Mouse (Mus musculus) stomach, embryonic 15.5 days (tissue): ENCODE results near the gene Gm45021. TPM values are rescaled to one million over a fixed set of nuclear protein-coding genes. Genes with fewer than 3 reads are reported as not detected.

Source experiments
- ATAC-seq: fragments of 200-750 bp; cut with Nextera tagmentation; 2 replicates; pipeline ENCODE4 v1.8.0; 2017; ENCODE audit warnings: low read depth, moderate number of reproducible peaks, moderate TSS enrichment; ENCODE audit not compliant: insufficient read depth, low FRiP score
- H3K27ac ChIP-seq: fragments of 300-500 bp; sonication (generic); 2 replicates; pipeline ENCODE4 v1.5.1; 2015; ENCODE audit warnings: mild to moderate bottlenecking, inconsistent platforms
- H3K27me3 ChIP-seq: fragments of 300-500 bp; sonication (generic); replicated peaks from 2 replicates; pipeline ENCODE4 v1.6.1; 2015; ENCODE audit warnings: inconsistent platforms
- H3K36me3 ChIP-seq: fragments of 300-500 bp; sonication (generic); 2 replicates; pipeline ENCODE4 v1.6.1; 2015; ENCODE audit warnings: inconsistent platforms
- H3K4me1 ChIP-seq: fragments of 300-500 bp; sonication (generic); 2 replicates; pipeline ENCODE4 v1.6.1; 2015; ENCODE audit warnings: inconsistent platforms
- H3K4me2 ChIP-seq: fragments of 300-500 bp; sonication (generic); 2 replicates; pipeline ENCODE4 v1.6.1; 2015; ENCODE audit warnings: mild to moderate bottlenecking, inconsistent platforms
- H3K4me3 ChIP-seq: fragments of 300-500 bp; sonication (generic); replicated peaks from 2 replicates; pipeline ENCODE4 v1.5.1; 2015; ENCODE audit warnings: inconsistent platforms
- H3K9ac ChIP-seq: fragments of 300-500 bp; sonication (generic); 2 replicates; pipeline ENCODE4 v1.6.1; 2015; ENCODE audit warnings: inconsistent platforms
- H3K9me3 ChIP-seq: fragments of 300-500 bp; sonication (generic); 2 replicates; pipeline ENCODE4 v1.6.1; 2016; ENCODE audit warnings: inconsistent platforms
- WGBS: fragments of 180-500 bp; shearing (Covaris S2); methylation state at CpG from one replicate; pipeline ENCODE4 v1.1.7; 2015; 5-methylcytosine and 5-hydroxymethylcytosine counted together
- polyA plus RNA-seq: library from polyadenylated mRNA; unstranded; fragments of >200 nt; fragmentation: Nextera tagmentation; extraction: Ambion mirVana; gene quantifications from 2 replicates; pipeline ENCODE4 v1.2.1, GENCODE M21; 2015

Gm45021 gene
- polyA plus RNA-seq, 1 experiment from 2014 or later = not detected

DNA sequence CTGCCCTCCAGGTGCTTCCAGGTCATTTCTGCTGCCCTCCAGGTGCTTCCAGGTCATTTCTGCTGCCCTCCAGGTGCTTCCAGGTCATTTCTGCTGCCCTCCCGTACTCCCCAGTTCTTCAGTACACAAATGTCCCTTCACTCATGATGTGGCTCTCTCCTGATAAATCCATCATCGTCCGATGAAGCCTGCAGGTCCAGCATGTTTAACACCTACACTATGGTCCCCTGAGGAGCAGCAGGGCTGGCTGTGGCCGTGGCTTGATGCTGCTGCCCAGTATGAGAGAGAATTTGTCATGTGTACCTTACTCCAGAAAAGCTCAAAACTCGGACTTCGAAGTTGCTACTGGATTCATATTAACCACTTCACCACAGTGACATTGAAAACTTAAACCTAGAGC, 52.0 kb downstream of the Gm45021 start:
- Histone ChIP-seq H3K4me1 (0 out of 2 replicates have a peak, but pooled peaks cover 3% of the 10 kb centered on the region), H3K27me3 (no peaks in the 10 kb centered on the region), H3K4me3 (no peak overlapping the region), H3K9me3 (no peaks in the 10 kb centered on the region), H3K9ac (no peak overlapping the region), H3K27ac (no peak overlapping the region), H3K4me2 (no peak overlapping the region), H3K36me3 (no peaks in the 10 kb centered on the region)
- ATAC-seq = no peak
- WGBS = 66% methylated on average over 6 of the region's 6 CpGs

DNA sequence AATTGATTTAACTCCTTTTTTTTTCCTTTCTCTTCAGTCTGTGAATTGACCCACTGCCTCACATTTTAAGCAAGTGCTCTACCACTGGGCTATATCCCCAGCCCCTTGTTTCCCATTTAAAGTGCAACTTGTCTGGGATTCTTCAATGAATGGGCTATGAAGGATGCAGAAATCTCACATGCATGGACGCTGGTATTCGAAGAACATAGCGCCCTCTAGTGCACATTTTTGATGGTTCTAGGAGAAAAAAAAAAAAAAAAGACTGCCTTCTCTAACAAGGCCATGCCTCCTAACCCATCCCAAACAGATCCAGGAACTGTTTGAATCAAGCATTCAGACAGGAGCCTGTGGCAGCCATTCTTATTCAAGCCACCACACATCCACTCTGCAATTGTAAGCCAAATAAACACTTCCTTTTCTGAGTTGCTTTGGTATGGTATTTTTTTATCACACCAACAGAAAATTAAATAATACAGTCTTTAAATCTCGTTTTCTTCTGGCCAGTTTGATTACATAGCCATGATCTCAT, 53.4 kb downstream of the Gm45021 start:
- Histone ChIP-seq H3K9ac (no peak overlapping the region), H3K9me3 (no peaks in the 10 kb centered on the region), H3K27me3 (no peaks in the 10 kb centered on the region), H3K4me3 (no peak overlapping the region), H3K4me1 (no peaks in the 10 kb centered on the region), H3K27ac (no peak overlapping the region), H3K4me2 (no peak overlapping the region), H3K36me3 (no peaks in the 10 kb centered on the region)
- ATAC-seq = no peak
- WGBS = 19% methylated on average over 4 of the region's 4 CpGs

DNA sequence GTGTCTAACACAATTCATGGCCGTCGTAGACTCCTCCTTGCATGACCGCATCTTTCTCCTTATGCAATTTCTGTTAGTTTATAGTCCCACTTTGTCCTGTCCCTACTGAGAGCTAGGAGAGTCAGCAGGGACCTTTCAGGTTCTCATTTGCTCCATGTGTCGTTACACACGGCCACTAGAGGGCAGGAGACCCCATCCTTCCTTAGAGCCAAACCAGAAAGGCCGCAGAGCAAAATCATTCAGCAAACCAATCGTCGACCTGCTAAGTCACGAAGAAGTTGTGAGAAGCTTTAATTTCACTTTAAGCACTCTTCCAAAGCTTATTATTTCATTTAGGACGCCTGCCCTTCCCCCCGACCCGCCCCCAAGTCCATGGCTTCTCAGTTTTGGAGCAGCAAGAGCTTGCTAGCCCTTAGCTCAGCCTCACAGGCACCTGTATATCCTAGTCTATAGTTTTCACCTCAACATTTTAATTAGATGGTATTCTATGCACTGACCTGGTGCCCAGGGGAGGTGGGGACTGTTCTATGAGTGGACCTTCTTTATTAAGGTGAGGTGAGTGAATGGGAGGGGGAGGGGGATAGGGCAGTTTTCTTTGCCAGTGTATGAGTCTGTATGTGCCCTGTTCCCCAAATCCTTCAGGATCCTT, 56.4 kb downstream of the Gm45021 start:
- Histone ChIP-seq H3K27ac (no peak overlapping the region), H3K9me3 (no peaks in the 10 kb centered on the region), H3K9ac (no peak overlapping the region), H3K4me2 (no peak overlapping the region), H3K4me3 (no peak overlapping the region), H3K4me1 (no peaks in the 10 kb centered on the region), H3K27me3 (no peaks in the 10 kb centered on the region), H3K36me3 (no peaks in the 10 kb centered on the region)
- 7% methylated on average over 12 of the region's 12 CpGs for WGBS
- no peak for ATAC-seq

DNA sequence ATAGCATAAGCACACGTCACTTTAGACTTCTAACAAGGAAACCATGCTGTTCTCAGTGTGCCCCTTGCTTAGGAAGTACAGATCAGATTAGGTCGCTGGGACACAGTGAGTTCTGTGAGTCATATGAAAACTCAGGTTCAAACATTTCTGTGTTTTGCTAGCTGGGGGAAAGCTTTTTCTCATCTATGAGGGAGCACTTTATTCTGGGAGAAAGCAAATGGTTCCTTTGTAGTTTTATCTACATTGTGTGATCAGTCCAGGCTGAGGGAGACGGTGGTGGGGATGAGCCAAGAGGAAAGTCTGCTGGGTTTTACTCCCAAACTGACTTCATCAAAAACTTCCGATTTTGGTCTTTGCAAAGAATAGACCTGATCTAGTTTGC, 56.9 kb downstream of the Gm45021 start:
- H3K4me2 ChIP-seq = no peak overlapping the region
- H3K9ac ChIP-seq = no peak overlapping the region
- no peak for ATAC-seq
- no peak overlapping the region for H3K27ac ChIP-seq
- H3K9me3 ChIP-seq = no peaks in the 10 kb centered on the region
- no peak overlapping the region for H3K4me3 ChIP-seq
- no peaks in the 10 kb centered on the region for H3K4me1 ChIP-seq
- H3K36me3 ChIP-seq = no peaks in the 10 kb centered on the region
- H3K27me3 ChIP-seq = no peaks in the 10 kb centered on the region
- WGBS = 78% methylated on average over 4 of the region's 4 CpGs

DNA sequence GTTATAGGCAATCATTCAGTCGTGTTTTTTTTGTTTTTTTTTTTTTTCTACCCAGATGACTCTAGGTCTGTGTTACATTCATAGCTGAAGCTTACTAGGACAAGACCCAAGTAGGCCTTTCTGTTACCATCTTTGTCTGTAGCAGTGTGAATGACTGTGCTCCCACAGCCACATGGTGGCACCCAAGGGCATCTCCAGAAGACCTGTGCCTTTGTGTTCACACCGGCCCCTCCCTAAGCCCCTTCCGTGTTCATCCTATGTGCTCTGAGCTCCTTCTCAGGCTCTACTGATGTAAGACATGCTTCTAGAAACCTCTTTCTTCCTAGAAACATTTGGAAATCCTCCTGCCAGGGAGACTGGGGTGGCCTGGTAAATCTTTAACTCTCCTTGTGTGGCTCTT, 57.6 kb downstream of the Gm45021 start, which contains the start of gene Gimap8:
Gene Gimap8 (plus strand): TSS at position 240 of the 400 bp plus-strand sequence.
- H3K9me3 ChIP-seq = no peaks in the 10 kb centered on the region
- H3K27me3 ChIP-seq = no peaks in the 10 kb centered on the region
- no peak within 1 kb of the TSS for H3K27ac ChIP-seq
- WGBS = 39% methylated on average over 3 of the region's 3 CpGs
- ATAC-seq = no peak
- H3K9ac ChIP-seq = no peak within 1 kb of the TSS
- H3K4me1 ChIP-seq = no peaks in the 10 kb centered on the region
- no peak within 1 kb of the TSS for H3K4me3 ChIP-seq
- H3K36me3 ChIP-seq = no peaks in the 10 kb centered on the region
- H3K4me2 ChIP-seq = peak within 1 kb of the TSS; percentile 13; the same call in 1 of the 2 replicates

DNA sequence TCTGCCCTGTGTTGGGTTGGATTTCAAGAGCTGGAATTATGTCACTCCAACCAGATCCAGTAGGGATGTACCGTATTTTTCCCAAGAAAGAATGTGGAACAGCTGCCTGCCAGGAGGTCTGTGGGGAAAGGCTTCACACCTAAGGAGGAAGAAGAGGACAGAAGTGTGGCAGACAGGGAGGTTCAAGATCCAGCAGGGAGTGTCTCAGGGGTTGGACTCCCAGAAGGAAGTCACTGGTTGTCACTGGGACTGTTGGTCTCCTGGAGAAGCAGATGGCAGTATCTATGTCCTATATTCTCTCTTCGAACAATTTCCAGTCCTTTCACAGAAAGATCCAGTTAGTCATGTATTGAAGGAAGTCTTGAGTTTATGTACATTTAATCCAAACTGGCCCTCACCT, 58.2 kb downstream of the Gm45021 start:
- Histone ChIP-seq H3K4me3 (no peak overlapping the region), H3K27me3 (no peaks in the 10 kb centered on the region), H3K9ac (no peak overlapping the region), H3K9me3 (no peaks in the 10 kb centered on the region), H3K36me3 (no peaks in the 10 kb centered on the region), H3K4me2 (no peak overlapping the region), H3K27ac (no peak overlapping the region), H3K4me1 (no peaks in the 10 kb centered on the region)
- WGBS = 86% methylated on average over 2 of the region's 2 CpGs
- no peak for ATAC-seq

DNA sequence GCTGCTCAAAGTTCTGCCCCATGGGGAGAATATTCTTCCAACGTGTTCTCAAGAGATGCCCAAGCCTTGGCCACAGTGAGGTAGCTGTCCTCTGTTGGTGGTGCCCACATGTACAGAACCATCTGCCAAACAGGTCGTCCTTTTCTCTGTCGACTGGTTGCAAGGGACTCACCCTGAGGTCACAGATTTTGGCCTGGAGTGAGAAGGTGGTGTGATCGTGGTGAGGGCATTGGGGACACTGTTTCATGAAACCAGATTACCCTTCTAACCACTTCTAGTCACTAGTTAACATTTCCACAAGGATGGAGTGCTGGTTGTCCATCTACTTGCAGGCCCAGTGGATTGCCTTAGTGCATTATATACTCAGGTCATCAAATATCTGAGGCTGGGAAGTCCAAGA, 59.4 kb downstream of the Gm45021 start:
- Histone ChIP-seq H3K4me2 (no peak overlapping the region), H3K9ac (no peak overlapping the region), H3K9me3 (no peaks in the 10 kb centered on the region), H3K27ac (no peak overlapping the region), H3K4me3 (no peak overlapping the region), H3K27me3 (no peaks in the 10 kb centered on the region), H3K36me3 (no peaks in the 10 kb centered on the region), H3K4me1 (no peaks in the 10 kb centered on the region)
- ATAC-seq = no peak
- 88% methylated on average over 4 of the region's 4 CpGs for WGBS

DNA sequence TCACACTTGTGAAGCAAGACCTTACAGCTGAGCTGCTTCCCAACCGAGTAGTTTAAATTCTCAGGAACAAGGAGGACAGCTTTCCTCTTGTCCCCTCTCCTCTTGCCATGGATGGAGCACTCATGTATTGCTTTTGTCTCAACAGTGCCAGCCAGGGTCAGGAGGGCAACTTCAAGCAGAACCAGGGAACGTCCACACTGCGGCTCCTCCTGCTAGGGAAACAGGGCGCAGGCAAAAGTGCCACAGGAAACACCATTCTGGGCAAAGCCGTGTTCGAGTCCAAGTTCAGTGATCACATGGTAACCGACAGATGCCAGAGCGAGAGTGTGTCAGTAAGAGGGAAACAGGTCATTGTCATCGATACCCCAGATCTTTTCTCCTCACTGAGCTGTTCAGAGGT, 60.6 kb downstream of the Gm45021 start:
- no peaks in the 10 kb centered on the region for H3K9me3 ChIP-seq
- H3K4me2 ChIP-seq = no peak overlapping the region
- 86% methylated on average over 9 of the region's 9 CpGs for WGBS
- H3K36me3 ChIP-seq = no peaks in the 10 kb centered on the region
- no peak overlapping the region for H3K27ac ChIP-seq
- H3K4me3 ChIP-seq = no peak overlapping the region
- H3K27me3 ChIP-seq = no peaks in the 10 kb centered on the region
- no peaks in the 10 kb centered on the region for H3K4me1 ChIP-seq
- H3K9ac ChIP-seq = no peak overlapping the region
- no peak for ATAC-seq

DNA sequence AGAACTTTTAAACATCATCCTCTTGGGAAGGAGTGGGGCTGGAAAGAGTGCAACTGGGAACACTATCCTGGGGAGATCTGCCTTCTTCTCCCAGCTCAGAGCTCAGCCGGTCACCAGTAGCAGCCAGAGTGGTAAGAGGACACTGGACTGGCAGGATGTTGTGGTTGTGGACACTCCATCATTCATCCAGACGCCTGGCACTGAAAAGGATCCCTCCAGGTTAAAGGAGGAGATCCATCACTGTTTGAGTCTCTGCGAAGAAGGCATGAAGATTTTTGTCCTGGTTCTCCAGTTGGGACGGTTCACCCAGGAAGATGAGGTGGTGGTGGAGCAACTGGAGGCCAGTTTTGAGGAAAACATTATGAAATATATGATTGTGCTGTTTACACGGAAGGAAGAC, 69.3 kb downstream of the Gm45021 start:
- Histone ChIP-seq H3K36me3 (no peaks in the 10 kb centered on the region), H3K4me3 (no peak overlapping the region), H3K4me2 (no peak overlapping the region), H3K9me3 (no peaks in the 10 kb centered on the region), H3K9ac (no peak overlapping the region), H3K27ac (no peak overlapping the region), H3K4me1 (no peaks in the 10 kb centered on the region), H3K27me3 (no peaks in the 10 kb centered on the region)
- no peak for ATAC-seq
- WGBS = 53% methylated on average over 5 of the region's 5 CpGs

Other genes starting within 250 kb of the Gm45021 start
- 16.1 and 17.2 TPM in 2 replicates for gene Krba1, start 194.0 kb upstream of the Gm45021 start, polyA plus RNA-seq
- gene Zfp467, start 143.8 kb upstream of the Gm45021 start, polyA plus RNA-seq = 25.3 and 26.2 TPM in 2 replicates
- gene Sspo, start 141.4 kb upstream of the Gm45021 start, polyA plus RNA-seq = 0.26 and 0.27 TPM in 2 replicates
- 22.7 and 23.4 TPM in 2 replicates for gene Atp6v0e2, start 52.0 kb upstream of the Gm45021 start, polyA plus RNA-seq
- gene Lrrc61, start 34.8 kb upstream of the Gm45021 start, polyA plus RNA-seq = 5.4 and 9.6 TPM in 2 replicates
- gene Rarres2, start 16.8 kb upstream of the Gm45021 start, polyA plus RNA-seq = 83.2 and 89.3 TPM in 2 replicates
- 26.6 and 27.8 TPM in 2 replicates for gene Repin1, start 4.3 kb downstream of the Gm45021 start, polyA plus RNA-seq
- 0.45 TPM in 1 of 2 replicates, not detected in the other for gene Gm44965, start 4.3 kb downstream of the Gm45021 start, polyA plus RNA-seq
- gene Zfp775, start 12.5 kb downstream of the Gm45021 start, polyA plus RNA-seq = 4.9 and 5.4 TPM in 2 replicates
- gene AI854703, start 37.2 kb downstream of the Gm45021 start, polyA plus RNA-seq = 0.92 and 1.1 TPM in 2 replicates
- gene Gimap8, start 57.6 kb downstream of the Gm45021 start, polyA plus RNA-seq = 1.5 and 1.6 TPM in 2 replicates
- gene Gimap9, start 86.5 kb downstream of the Gm45021 start, polyA plus RNA-seq = 10.7 and 12.6 TPM in 2 replicates
- gene Gimap4, start 94.9 kb downstream of the Gm45021 start, polyA plus RNA-seq = 20.1 and 22.0 TPM in 2 replicates
- gene Gimap6, start 118.6 kb downstream of the Gm45021 start, polyA plus RNA-seq = 21.1 and 22.3 TPM in 2 replicates
- gene Gm28053, start 129.0 kb downstream of the Gm45021 start, polyA plus RNA-seq = 3.3 and 3.4 TPM in 2 replicates
- gene Gimap7, start 129.0 kb downstream of the Gm45021 start, polyA plus RNA-seq = 0.23 TPM in 1 of 2 replicates, not detected in the other
- 21.8 and 22.2 TPM in 2 replicates for gene Gimap1, start 149.4 kb downstream of the Gm45021 start, polyA plus RNA-seq
- gene Gimap5, start 156.6 kb downstream of the Gm45021 start, polyA plus RNA-seq = 7.5 and 9.2 TPM in 2 replicates
- 0.06 and 0.18 TPM in 2 replicates for gene Gimap3, start 181.2 kb downstream of the Gm45021 start, polyA plus RNA-seq